Mouse (Mus musculus) testis, adult 2 months (tissue): ENCODE results near the gene Acp1.

Experiments
- CTCF ChIP-seq: fragments of 200-500 bp; IDR thresholded peaks from 2 replicates; pipeline ENCODE4 v1.5.1; 2012; ENCODE audit warnings: low read depth, mild to moderate bottlenecking, inconsistent platforms, low read length, moderate library complexity; ENCODE audit not compliant: control insufficient read depth, insufficient read depth, insufficient replicate concordance
- POLR2A ChIP-seq: fragments of 200-500 bp; IDR thresholded peaks from 2 replicates; pipeline ENCODE4 v1.6.1; 2012; ENCODE audit warnings: low read depth, mild to moderate bottlenecking, inconsistent platforms, low read length, moderate library complexity; ENCODE audit not compliant: control insufficient read depth

GRCm38 (mm10) chr12:30850902-30851301, 60.5 kb downstream of the Acp1 start:
- TF ChIP-seq CTCF (no peak), POLR2A (no peak)
